Mouse (Mus musculus) frontal cortex, postnatal 25 days (tissue): ENCODE results near the gene Gnaq.

ENCODE experiments used
- DNase-seq, 2 experiments: peaks; one replicate each; pipeline ENCODE4 v3.0.0; 2022; ENCODE audit warnings: low spot score in 2 of 2

The Gnaq gene

GRCm38 (mm10) chr19:16366465-16367063, 233.9 kb downstream of the Gnaq start:
- no peak for DNase-seq

GRCm38 (mm10) chr19:16367218-16367617, 234.6 kb downstream of the Gnaq start:
- no peak for DNase-seq

GRCm38 (mm10) chr19:16371680-16372079, 239.0 kb downstream of the Gnaq start:
- no peak for DNase-seq

GRCm38 (mm10) chr19:16372752-16373486, 240.3 kb downstream of the Gnaq start:
- no peak for DNase-seq

- no peak for DNase-seq
Measured at GRCm38 (mm10) chr19:16375881-16376280, 243.2 kb downstream of the Gnaq start.

- no peak for DNase-seq
Measured at GRCm38 (mm10) chr19:16378565-16378964, 245.9 kb downstream of the Gnaq start.

GRCm38 (mm10) chr19:16379687-16380086, 247.1 kb downstream of the Gnaq start:
- no peak for DNase-seq

- DNase-seq = no peak
Measured at GRCm38 (mm10) chr19:16382392-16382791, 249.8 kb downstream of the Gnaq start.

- no peak for DNase-seq
Measured at GRCm38 (mm10) chr19:16383127-16383526, 250.5 kb downstream of the Gnaq start.

GRCm38 (mm10) chr19:16384094-16384493, 251.5 kb downstream of the Gnaq start:
- no peak for DNase-seq

GRCm38 (mm10) chr19:16384957-16385356, 252.3 kb downstream of the Gnaq start:
- DNase-seq = no peak

GRCm38 (mm10) chr19:16386514-16386913, 253.9 kb downstream of the Gnaq start:
- DNase-seq = no peak

- DNase-seq = no peak
Measured at GRCm38 (mm10) chr19:16390192-16390795, 257.7 kb downstream of the Gnaq start.

- no peak for DNase-seq
Measured at GRCm38 (mm10) chr19:16394381-16394780, 261.8 kb downstream of the Gnaq start.

GRCm38 (mm10) chr19:16403101-16403500, 270.5 kb downstream of the Gnaq start:
- no peak for DNase-seq

GRCm38 (mm10) chr19:16407727-16408126, 275.1 kb downstream of the Gnaq start:
- no peak for DNase-seq

GRCm38 (mm10) chr19:16411302-16411701, 278.7 kb downstream of the Gnaq start:
- DNase-seq = no peak

GRCm38 (mm10) chr19:16418086-16418663, 285.5 kb downstream of the Gnaq start:
- DNase-seq = no peak

GRCm38 (mm10) chr19:16425596-16425995, 293.0 kb downstream of the Gnaq start:
- no peak for DNase-seq

- DNase-seq = no peak
Measured at GRCm38 (mm10) chr19:16431368-16431767, 298.7 kb downstream of the Gnaq start.

GRCm38 (mm10) chr19:16434879-16435278, 302.2 kb downstream of the Gnaq start:
- DNase-seq = no peak

- peak in 1 of 2 experiments; percentile 20 for DNase-seq
Measured at GRCm38 (mm10) chr19:16435531-16436231, 303.1 kb downstream of the Gnaq start, which contains the start of gene Gna14. Gene Gna14, plus strand, starts transcription at chr19:16435762.
